Mouse (Mus musculus): Measurements from ENCODE around the gene Gm3095.
"Not testable (repeated sequence)": the region's sequence is repeated elsewhere in the genome, so short reads cannot be mapped to it uniquely, and the experiment has no call there.

The Gm3095 gene

DNA sequence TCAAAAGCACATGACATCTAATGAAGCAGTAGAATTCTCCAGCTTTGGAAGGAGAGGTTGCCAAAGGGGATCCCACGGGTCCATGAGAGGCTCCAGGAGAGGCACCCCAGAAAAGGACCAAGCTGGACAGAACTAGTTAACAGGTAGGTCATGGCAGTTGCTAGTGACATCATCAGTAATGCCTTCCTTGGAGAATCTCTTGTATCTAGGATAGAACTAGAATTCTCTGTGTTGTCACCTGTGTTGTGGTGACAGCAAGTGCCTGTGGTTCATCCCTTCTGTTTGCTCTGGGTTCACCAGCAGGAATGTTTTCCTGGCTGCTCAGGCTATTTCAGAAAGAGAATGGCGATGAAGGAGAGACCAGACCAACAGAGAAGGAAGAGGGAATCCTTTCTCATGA, at the start of gene Gm3095:
Gm3095 (plus strand) TSS at position 301 of the 400 bp plus-strand sequence.
- in situ Hi-C loops (cut with MboI, MseI) = not testable (repeated sequence)

DNA sequence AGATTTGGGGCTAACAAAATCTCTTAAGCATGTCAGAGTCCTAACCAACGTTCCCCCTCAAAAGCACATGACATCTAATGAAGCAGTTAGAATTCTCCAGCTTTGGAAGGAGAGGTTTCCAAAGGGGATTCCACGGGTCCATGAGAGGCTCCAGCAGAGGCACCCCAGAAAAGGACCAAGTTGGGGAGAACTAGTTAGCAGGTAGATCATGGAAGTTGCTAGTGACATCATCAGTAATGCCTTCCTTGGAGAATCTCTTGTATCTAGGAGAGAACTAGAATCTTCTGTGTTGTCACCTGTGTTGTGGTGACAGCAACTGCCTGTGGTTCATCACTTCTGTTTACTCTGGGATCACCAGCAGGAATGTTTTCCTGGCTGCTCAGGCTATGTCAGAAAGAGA, 31.9 kb upstream of the Gm3095 start, which contains the start of gene Gm3029:
Gm3029 (plus strand) TSS at position 301 of the 400 bp plus-strand sequence.
- in situ Hi-C loops (cut with MboI, MseI) = loop anchor here (25.0 kb wide), 1 partner anchor 706 kb away; the partner anchor contains the start of gene Gm8159

DNA sequence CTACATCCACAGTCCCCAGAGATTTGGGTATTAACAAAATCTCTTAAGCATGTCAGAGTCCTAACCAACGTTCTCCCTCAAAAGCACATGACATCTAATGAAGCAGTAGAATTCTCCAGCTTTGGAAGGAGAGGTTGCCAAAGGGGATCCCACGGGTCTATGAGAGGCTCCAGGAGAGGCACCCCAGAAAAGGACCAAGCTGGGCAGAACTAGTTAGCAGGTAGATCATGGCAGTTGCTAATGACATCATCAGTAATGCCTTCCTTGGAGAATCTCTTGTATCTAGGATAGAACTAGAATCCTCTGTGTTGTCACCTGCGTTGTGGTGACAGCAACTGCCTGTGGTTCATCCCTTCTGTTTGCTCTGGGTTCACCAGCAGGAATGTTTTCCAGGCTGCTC, 34.7 kb downstream of the Gm3095 start, which contains the start of gene Gm3099:
Gm3099 (plus strand) TSS at position 301 of the 400 bp plus-strand sequence.
- in situ Hi-C loops (cut with MboI, MseI) = loop anchor here (25.0 kb wide), 1 partner anchor 764 kb away; no protein-coding TSS in a partner anchor
